Mouse (Mus musculus): ENCODE measurements at regions not wholly inside any gene's neighbourhood (a gene's known extent, or its start where the extent isn't known, plus 50 kb on each side); places are given as distances from the start of the nearest gene placed in this dataset.
A peak's percentile ranks its signal among the peaks of the same experiment; 100 is the strongest.

DNA sequence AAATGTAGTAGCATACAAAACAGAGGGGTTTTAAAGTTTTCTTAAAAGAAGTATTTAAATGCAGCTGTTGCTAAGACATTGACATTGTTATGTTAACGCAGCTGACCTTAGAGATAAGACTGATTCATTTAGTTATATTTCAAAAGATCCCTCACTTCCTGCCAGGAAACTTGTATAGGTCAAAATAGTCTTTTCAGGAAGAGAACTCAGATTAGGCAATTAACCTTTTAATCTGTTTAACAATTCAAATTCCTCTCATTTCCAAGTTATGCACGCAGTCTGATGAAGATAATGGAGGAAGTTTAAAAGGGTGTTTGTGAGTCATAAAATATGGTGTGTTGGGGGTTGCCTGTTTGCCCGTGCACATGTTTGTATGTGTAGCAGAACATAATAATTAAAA lies 448.5 kb downstream of the Tmtc2 start:
- Histone ChIP-seq H3K27me3 (ENCODE audit: control insufficient read depth, insufficient read depth, low read length) (no peaks in the 10 kb centered on the region), H3K36me3 (ENCODE audit: control insufficient read depth, insufficient read depth, low read length) (no peaks in the 10 kb centered on the region), H3K9ac (ENCODE audit: low read length) (no peak overlapping the region), H3K27ac (replicated peaks) (no peak overlapping the region), H3K4me3 (ENCODE audit: low read depth, low read length) (no peak overlapping the region), H3K4me2 (replicated peaks; ENCODE audit: low read depth) (no peak overlapping the region), H3K4me1 (replicated peaks; ENCODE audit: control insufficient read depth, insufficient read depth) (no peaks in the 10 kb centered on the region), H3K9me3 (ENCODE audit: control insufficient read depth, low read length) (no peaks in the 10 kb centered on the region)
- TF ChIP-seq EP300 (optimal IDR thresholded peaks at IDR 0.05): no peak
- no peak for TF ChIP-seq CTCF (IDR thresholded peaks at IDR 0.05; ENCODE audit: low read depth)
- DNase-seq (ENCODE audit: low spot score) (no peak), ATAC-seq (ENCODE audit: low FRiP score, low TSS enrichment) (no peak)
- 43% methylated on average over 3 of the region's 3 CpGs for WGBS

DNA sequence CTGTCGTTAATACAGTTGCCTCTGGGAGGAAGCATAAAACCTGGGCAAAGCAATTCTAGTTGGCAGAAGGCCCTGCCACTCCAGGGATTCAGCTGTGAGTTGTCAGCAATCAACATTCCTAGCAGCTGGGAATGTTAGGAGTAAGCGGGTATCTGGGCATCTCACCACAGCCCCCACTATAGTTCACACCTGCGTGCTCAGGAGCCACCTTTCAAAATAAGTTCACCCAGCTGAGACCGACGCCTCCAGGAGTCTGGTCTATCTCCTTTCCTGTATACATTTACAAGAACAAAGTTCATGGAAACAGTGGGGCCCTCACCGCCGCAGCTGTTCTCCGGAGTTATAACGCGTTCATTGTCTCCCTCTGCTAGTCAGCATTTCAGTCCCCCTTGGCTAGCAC lies 454.0 kb downstream of the Tmtc2 start:
- no peak for DNase-seq (ENCODE audit: low spot score)
- no peak overlapping the region for H3K27ac ChIP-seq (replicated peaks)
- H3K9ac ChIP-seq (ENCODE audit: low read length): no peak overlapping the region
- WGBS: 38% methylated on average over 10 of the region's 10 CpGs
- 0 out of 2 replicates have a peak, but pooled peaks have one; percentile 12 for ATAC-seq (ENCODE audit: low FRiP score, low TSS enrichment)
- no peaks in the 10 kb centered on the region for H3K36me3 ChIP-seq (ENCODE audit: control insufficient read depth, insufficient read depth, low read length)
- H3K4me2 ChIP-seq (replicated peaks; ENCODE audit: low read depth): no peak overlapping the region
- no peaks in the 10 kb centered on the region for H3K27me3 ChIP-seq (ENCODE audit: control insufficient read depth, insufficient read depth, low read length)
- TF ChIP-seq EP300 (optimal IDR thresholded peaks at IDR 0.05) (no peak), CTCF (IDR thresholded peaks at IDR 0.05; ENCODE audit: low read depth) (no peak)
- H3K4me3 ChIP-seq (ENCODE audit: low read depth, low read length): no peak overlapping the region
- H3K9me3 ChIP-seq (ENCODE audit: control insufficient read depth, low read length): no peaks in the 10 kb centered on the region
- no peaks in the 10 kb centered on the region for H3K4me1 ChIP-seq (replicated peaks; ENCODE audit: control insufficient read depth, insufficient read depth)

DNA sequence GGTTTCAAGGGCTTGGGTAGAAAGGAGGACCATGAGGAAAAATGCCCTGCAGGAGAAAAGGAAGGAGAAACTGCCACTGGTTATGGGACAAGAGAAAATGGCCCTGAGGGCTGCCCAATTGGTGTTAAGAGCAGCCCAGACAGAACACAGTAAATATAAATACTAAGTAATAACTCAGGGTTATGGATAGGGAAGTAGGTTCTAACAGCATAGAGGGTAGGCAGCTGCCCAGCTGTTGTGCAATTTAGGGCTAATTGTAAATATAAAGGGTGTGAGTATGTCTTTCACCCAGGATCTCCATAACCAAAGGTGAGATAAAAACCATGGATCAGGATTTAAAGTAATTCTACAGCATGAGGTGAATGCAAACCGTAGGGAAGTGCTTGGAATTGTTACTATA lies 458.1 kb downstream of the Tmtc2 start:
- 90% methylated on average over 1 of the region's 1 CpGs for WGBS
- no peaks in the 10 kb centered on the region for H3K36me3 ChIP-seq (ENCODE audit: control insufficient read depth, insufficient read depth, low read length)
- no peaks in the 10 kb centered on the region for H3K4me1 ChIP-seq (replicated peaks; ENCODE audit: control insufficient read depth, insufficient read depth)
- no peaks in the 10 kb centered on the region for H3K27me3 ChIP-seq (ENCODE audit: control insufficient read depth, insufficient read depth, low read length)
- H3K4me3 ChIP-seq (ENCODE audit: low read depth, low read length): no peak overlapping the region
- no peak for DNase-seq (ENCODE audit: low spot score)
- TF ChIP-seq CTCF (IDR thresholded peaks at IDR 0.05; ENCODE audit: low read depth) (no peak), EP300 (optimal IDR thresholded peaks at IDR 0.05) (no peak)
- no peak overlapping the region for H3K27ac ChIP-seq (replicated peaks)
- no peaks in the 10 kb centered on the region for H3K9me3 ChIP-seq (ENCODE audit: control insufficient read depth, low read length)
- H3K4me2 ChIP-seq (replicated peaks; ENCODE audit: low read depth): no peak overlapping the region
- ATAC-seq (ENCODE audit: low FRiP score, low TSS enrichment): no peak
- H3K9ac ChIP-seq (ENCODE audit: low read length): no peak overlapping the region

DNA sequence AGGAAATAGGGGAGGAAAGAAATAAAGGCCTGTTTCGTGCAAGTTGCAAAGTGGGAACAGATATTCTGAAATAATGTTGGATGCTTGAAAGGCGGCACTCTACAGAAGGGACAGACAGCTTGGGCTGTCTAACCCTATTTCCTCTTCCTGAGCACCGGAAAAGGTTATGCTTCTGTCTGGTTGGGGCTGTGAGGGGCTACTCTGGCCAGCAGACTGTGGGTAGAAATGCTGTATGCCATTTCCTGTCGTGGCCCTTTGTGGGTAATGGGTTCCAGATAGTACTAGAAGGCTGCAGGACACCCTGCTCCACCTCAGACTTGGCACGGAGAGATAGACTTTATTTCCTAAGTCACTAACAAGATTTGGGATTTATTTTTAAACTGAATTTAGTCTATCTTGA lies 459.3 kb downstream of the Tmtc2 start:
- Histone ChIP-seq H3K4me3 (ENCODE audit: low read depth, low read length) (no peak overlapping the region), H3K9ac (ENCODE audit: low read length) (no peak overlapping the region), H3K36me3 (ENCODE audit: control insufficient read depth, insufficient read depth, low read length) (no peaks in the 10 kb centered on the region), H3K9me3 (ENCODE audit: control insufficient read depth, low read length) (no peaks in the 10 kb centered on the region), H3K4me1 (replicated peaks; ENCODE audit: control insufficient read depth, insufficient read depth) (no peaks in the 10 kb centered on the region), H3K27me3 (ENCODE audit: control insufficient read depth, insufficient read depth, low read length) (no peaks in the 10 kb centered on the region), H3K4me2 (replicated peaks; ENCODE audit: low read depth) (no peak overlapping the region), H3K27ac (replicated peaks) (no peak overlapping the region)
- ATAC-seq (ENCODE audit: low FRiP score, low TSS enrichment): no peak
- 65% methylated on average over 5 of the region's 5 CpGs for WGBS
- no peak for TF ChIP-seq CTCF (IDR thresholded peaks at IDR 0.05; ENCODE audit: low read depth)
- no peak for TF ChIP-seq EP300 (optimal IDR thresholded peaks at IDR 0.05)
- DNase-seq (ENCODE audit: low spot score): no peak

DNA sequence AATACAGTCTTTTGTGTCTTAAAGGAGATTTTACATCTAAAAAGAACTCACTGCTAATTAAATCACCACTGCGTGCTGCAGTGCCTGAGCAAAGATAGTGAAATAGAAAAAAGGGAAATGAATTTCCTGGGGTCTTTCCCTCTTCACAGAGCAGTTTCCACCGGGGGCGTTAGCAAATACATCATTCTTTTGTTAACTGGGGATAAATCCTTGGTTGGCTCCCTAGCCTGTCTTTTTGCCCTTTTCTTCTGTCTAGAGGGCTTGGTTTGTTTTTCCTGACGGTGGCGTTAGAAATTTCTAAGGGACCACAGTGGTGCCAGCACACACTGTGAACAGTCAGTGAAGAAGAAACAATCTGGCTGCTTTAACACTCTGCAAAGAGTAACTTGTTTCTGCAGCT lies 464.0 kb downstream of the Tmtc2 start:
- Histone ChIP-seq H3K36me3 (ENCODE audit: control insufficient read depth, insufficient read depth, low read length) (no peaks in the 10 kb centered on the region), H3K4me2 (replicated peaks; ENCODE audit: low read depth) (no peak overlapping the region), H3K9me3 (ENCODE audit: control insufficient read depth, low read length) (no peaks in the 10 kb centered on the region), H3K9ac (ENCODE audit: low read length) (no peak overlapping the region), H3K27ac (replicated peaks) (no peak overlapping the region), H3K27me3 (ENCODE audit: control insufficient read depth, insufficient read depth, low read length) (no peaks in the 10 kb centered on the region), H3K4me3 (ENCODE audit: low read depth, low read length) (no peak overlapping the region), H3K4me1 (replicated peaks; ENCODE audit: control insufficient read depth, insufficient read depth) (no peaks in the 10 kb centered on the region)
- TF ChIP-seq CTCF (IDR thresholded peaks at IDR 0.05; ENCODE audit: low read depth) (no peak), EP300 (optimal IDR thresholded peaks at IDR 0.05) (no peak)
- no peak for ATAC-seq (ENCODE audit: low FRiP score, low TSS enrichment)
- WGBS: 29% methylated on average over 5 of the region's 5 CpGs
- DNase-seq (ENCODE audit: low spot score): no peak

DNA sequence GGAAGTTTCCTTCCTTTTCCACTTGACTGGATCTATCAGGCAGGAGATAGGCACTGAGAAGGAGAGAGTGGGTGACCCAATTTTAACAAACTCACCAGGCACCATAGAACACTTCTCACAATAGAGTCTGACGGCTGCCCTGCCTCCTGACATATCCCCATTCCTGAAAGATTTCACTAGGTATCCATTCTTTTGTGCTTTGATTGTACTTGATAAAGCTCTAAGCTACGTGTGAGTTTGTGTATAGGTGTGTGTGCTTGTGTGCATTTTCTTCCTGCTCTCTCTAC lies 477.3 kb downstream of the Tmtc2 start:
- Histone ChIP-seq H3K4me1 (replicated peaks; ENCODE audit: control insufficient read depth, insufficient read depth) (no peaks in the 10 kb centered on the region), H3K4me3 (ENCODE audit: low read depth, low read length) (no peak overlapping the region), H3K27me3 (ENCODE audit: control insufficient read depth, insufficient read depth, low read length) (no peaks in the 10 kb centered on the region), H3K36me3 (ENCODE audit: control insufficient read depth, insufficient read depth, low read length) (no peaks in the 10 kb centered on the region), H3K27ac (replicated peaks) (no peak overlapping the region), H3K4me2 (replicated peaks; ENCODE audit: low read depth) (no peak overlapping the region), H3K9me3 (ENCODE audit: control insufficient read depth, low read length) (no peaks in the 10 kb centered on the region), H3K9ac (ENCODE audit: low read length) (no peak overlapping the region)
- ATAC-seq (ENCODE audit: low FRiP score, low TSS enrichment) (no peak), DNase-seq (ENCODE audit: low spot score) (no peak)
- 54% methylated on average over 2 of the region's 2 CpGs for WGBS
- TF ChIP-seq EP300 (optimal IDR thresholded peaks at IDR 0.05) (no peak), CTCF (IDR thresholded peaks at IDR 0.05; ENCODE audit: low read depth) (no peak)

Measured in stomach, postnatal 0 days (tissue).